Mouse (Mus musculus) gastrocnemius, postnatal 4 days (tissue): ENCODE results near the gene Lpar3. TPM values are rescaled to one million over a fixed set of nuclear protein-coding genes. Genes with fewer than 3 reads are reported as not detected.
"Not testable (repeated sequence)": the region's sequence is repeated elsewhere in the genome, so short reads cannot be mapped to it uniquely, and the experiment has no call there.

Source experiments
- DNase-seq, 2 experiments: peaks; one replicate each; pipeline ENCODE4 v3.0.0; 2021 to 2022; ENCODE audit warnings: low spot score in 2 of 2, mixed read lengths in 2 of 2
- total RNA-seq, 2 experiments: library from RNA; stranded (reverse); gene quantifications; 2 replicates each; pipeline ENCODE4 v1.2.3; 2021

The Lpar3 gene
- total RNA-seq, 2 experiments from 2014 or later = 0.61 to 0.80 TPM

DNA sequence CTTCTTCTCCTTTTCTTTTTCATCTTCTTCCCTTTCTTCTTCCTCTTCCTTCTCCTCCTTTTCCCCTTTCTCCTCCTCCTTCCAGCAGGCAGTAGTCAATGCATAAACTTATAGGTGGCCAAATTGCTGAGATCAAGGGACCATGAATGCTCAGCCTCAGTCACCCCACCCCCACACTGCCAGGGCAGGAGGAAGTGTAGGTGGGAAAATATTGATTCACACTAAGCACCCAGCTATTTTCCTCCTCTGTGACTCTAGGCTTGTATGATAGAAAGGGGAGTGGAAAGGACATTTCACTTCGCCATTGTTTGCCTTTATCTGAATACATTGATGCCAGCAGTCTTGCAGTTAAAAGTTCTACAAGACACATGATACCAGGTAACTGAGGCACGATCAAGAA is 13.3 kb upstream of the Lpar3 start:
- no peak for DNase-seq

- not testable (repeated sequence) for DNase-seq
Measured at GRCm38 (mm10) chr3:146209759-146210158, 11.0 kb upstream of the Lpar3 start.

DNA sequence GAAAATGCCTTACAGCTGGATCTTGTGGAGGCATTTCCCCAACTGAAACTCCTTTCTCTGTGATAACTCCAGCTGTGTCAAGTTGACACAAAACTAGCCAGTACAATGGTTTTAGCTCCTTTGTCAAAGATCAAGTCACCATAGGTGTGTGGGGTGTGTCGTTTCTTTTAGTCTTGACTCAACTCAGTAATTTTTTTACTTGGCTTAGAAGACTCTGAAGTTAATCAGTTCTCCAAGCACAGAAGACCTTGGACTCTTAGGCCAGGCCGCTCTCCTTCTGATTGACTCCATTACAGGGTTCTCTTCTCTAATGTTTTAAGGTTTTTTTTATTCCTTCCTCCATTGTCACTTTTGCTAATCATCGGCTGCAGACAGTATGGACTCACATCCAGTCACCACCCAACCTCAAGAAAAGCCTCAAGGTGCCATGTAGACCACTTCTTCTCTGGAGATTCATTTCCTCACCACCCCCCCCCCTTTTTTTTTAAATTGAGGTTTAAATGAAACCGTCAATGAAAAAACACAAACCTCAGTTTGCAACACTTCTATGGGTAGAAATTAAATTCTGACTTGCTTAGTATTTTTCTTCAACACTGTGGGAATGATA is 9.5 kb upstream of the Lpar3 start:
- DNase-seq = no peak

DNA sequence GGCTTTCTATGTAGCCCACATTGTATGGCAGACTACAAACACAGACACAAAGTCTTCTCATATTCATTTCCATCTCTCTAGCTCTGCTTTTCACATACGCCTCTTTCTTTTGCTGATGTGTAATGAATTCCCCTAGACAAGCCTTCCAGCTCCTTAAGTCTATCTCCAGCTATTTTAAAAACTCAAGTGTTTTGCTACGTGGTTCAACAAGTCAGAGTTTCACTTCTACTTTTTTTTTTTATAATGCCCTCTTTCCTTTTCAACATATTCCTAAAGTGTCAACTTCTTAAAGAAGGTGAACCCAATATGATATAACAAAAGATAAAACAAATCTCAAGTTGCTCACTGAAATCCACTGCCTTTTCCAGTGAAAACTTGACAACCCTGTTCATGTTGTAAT is 8.8 kb upstream of the Lpar3 start:
- no peak for DNase-seq

DNA sequence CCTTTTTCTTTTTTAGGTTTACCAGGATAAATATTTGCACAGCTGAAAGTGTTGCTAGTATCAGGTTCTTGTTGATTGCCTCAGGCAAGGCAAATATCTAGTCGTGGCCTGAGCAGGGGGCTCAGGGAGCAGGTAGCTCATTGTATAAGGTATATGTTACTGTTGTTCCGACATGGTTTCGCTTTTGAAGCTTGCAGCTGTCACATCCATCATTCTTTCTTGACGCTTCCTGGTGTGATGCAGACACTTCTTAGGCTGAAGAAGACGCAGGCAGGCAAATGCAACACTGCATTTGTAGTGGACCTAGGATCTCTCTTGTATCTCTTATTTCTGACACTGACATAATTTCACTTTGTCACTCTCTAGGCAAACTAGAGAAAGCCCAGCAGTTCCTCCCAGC is 7.4 kb upstream of the Lpar3 start:
- DNase-seq = no peak

- DNase-seq = no peak
Measured at GRCm38 (mm10) chr3:146216561-146216960, 4.2 kb upstream of the Lpar3 start.

DNA sequence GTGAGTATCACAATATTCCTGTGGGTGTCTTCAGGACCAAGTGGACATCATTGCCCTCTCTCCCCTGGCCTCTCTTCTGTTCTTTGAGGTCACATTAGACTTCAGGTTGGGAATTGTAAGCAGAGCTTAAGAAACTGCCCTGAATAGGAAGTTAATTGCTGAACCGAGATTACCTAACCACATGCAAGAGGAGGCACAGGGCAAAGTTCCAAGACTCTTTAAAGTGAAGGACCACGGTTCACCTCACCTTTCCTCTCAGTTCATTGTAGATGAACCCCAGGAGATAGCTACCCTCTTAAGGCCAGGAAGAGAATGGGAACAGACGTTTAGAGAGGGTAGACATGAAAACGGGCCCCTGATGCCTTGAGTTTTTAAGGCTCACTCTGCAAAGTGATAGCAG is 3.5 kb downstream of the Lpar3 start:
- no peak for DNase-seq

DNA sequence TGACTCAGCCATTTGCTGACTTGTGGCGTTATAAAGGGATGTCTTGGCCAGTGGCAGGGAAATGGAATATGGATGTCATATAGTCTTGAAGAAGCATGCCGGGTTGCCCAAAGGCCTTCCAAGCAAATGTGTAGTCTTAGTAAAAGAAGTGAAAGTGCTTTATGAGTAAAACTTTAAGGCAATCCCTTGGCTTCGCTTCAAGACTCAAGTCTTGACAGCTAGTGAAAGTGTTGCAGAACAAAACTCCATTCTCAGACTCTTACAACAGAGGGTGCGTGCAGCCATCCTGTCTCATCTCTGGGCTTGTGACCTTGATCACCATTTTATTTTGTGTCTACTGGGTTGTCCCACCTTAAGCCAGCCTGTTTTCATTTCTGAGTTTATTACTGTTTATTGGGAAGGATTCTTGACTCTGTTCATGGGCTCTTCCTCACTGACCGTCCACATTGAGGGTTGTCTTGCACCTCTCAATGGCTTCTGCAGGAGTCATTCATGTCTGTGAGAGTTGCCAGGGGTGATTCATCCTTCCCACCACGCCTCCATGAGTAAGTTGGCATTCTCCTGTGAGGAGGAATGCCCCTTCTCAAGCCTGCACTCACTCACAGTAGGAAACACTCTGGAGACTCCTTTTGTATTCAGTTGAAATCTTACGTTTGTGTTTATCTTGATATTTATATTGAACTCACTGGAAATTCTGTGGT is 4.4 kb downstream of the Lpar3 start:
- DNase-seq = no peak

GRCm38 (mm10) chr3:146227427-146227826 is 6.7 kb downstream of the Lpar3 start:
- no peak for DNase-seq

DNA sequence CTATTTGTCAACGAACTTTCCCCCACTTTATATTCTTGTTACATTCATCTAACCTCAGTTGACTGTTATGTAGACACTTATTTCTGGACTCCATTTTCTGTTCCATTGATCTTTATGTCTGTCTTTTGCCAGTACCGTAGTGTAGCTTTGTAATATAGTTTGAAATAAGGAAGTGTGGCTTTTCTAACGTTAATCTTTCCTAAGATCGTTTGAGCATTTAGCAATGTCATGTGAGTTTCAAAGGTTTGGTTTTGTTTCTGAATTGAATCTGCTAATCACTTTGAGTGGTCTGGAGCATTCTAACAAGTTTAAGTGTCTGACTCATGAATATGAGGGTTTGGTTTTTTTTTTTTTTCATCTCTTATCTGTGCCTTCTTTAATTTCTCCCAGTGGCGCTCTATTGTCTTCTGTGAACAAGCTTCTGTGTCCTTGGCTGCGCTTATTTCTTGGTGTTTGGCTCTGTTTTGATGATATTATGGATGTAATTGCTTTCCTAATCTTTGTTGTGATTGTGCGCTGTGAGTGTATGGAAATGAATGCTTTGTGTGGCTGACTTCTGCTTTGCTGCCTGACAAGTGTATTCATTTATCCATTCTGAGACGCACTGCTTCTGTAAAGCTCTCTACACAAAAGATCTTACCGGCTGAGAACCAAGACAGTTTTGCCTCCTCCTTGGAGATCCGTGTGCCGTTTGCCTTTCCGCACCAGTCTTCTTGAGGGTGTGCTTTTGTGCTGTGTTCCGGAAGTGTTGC is 8.0 kb downstream of the Lpar3 start:
- no peak for DNase-seq

GRCm38 (mm10) chr3:146232708-146233107 is 11.9 kb downstream of the Lpar3 start:
- DNase-seq = no peak

- DNase-seq = no peak
Measured at GRCm38 (mm10) chr3:146233741-146234140, 13.0 kb downstream of the Lpar3 start.

- DNase-seq = no peak
Measured at GRCm38 (mm10) chr3:146234530-146234929, 13.8 kb downstream of the Lpar3 start.

DNA sequence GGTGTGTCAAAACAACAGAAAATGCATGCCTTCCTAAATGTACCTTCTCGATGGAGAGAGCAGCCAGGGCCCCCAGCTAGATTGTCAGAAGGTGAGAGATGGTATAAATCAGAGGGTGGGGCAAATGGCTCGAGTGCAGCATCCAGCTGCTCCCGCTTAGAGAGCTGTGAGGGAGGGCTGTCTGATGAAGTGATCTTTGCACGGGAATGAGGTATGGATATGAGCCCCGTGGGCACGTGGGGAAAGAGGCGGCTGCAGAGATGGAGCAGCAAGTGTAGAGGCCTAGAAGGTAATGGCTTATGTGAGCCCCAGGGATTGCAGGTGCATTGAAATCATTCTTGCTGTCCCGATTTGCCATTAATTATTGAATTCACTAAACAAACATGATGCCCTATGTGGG is 15.5 kb downstream of the Lpar3 start:
- no peak for DNase-seq

DNA sequence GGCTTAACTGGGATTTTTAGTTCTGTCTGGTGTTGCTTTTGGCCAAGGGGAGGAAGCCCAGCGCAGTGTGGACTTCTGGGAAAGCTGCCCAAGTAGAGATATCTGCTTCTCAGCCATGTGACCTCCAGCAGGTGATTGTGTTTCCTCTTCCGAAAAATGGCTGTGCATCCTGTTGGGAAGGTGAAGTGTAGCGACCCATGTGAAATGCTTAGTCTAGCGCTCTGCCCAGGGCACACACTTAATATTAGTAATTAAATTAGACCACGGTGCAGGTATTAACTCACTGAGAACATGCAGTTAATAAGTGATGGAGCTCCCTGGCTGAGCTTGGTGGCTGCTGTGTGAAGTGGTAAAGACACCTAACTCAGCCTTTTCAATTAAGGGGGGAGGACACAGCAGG is 16.9 kb downstream of the Lpar3 start:
- DNase-seq = no peak

- no peak for DNase-seq
Measured at GRCm38 (mm10) chr3:146244630-146245029, 23.9 kb downstream of the Lpar3 start.

DNA sequence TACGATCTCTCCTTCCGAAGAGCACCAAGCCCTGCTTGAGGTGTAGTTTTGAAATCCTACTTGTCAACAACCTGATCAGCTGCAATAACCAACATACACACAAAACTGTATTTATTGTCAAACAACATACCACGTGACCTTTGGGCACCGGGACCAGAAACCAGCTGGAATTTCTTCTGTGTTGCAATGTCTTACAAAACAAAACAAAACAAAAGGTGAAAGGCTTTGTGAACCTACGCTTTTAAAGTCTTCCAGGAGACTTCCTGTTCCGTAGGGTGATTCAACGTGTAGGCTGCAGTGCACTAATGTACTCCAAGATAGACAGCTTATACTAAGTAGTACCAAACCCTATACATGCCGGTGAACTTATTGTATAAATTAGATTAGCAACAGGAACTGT is 25.8 kb downstream of the Lpar3 start:
- no peak for DNase-seq

DNA sequence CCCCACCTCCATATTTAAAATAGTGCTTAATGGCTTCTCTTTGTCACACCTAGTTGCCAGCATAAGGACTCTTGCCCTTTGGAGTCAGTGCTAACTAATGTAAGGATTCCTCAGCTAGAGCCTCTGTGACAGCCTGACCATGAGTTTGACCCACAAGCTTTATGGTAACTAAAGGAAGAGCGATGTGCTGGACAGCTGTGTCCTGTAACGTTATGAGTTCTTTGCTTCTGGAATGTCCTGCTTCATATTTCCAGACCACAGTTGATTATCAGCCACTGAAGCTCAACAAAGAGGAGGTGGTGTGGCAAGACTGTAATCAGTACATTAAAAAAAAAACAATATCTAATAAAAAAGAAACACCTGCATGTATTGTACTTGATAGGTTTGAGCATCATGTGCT is 26.2 kb downstream of the Lpar3 start:
- DNase-seq = no peak

GRCm38 (mm10) chr3:146249895-146250294 is 29.1 kb downstream of the Lpar3 start:
- DNase-seq = no peak

GRCm38 (mm10) chr3:146251771-146252170 is 31.0 kb downstream of the Lpar3 start:
- DNase-seq = no peak

DNA sequence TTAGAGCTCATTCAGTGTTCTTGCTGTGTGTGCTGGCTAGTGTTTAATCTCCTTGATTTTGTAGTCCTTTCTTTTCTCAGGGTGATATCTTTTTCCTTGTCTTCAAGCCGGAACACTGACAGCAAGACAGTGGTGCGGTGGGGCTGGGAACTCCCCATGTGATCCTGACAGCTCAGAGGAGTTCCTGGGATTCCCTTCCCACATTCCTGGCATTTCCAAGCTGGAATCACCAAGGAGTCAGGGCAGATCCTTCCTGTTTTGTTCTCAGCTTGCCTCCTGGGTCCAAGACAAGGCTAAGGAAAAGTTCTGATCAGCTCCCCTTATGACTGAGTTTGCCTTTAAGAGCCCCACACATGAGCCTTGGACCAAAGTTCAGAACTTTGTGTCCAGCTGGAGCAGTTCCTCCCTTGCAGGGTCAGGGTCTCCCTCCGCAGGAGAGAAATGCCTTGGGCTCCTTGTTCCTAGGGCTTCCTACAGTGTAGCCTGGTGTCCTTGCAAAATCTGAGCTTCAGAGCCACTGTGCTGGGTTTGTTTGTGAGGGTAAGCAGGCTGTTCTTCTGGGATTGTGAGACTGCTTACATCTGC is 33.1 kb downstream of the Lpar3 start:
- no peak for DNase-seq

GRCm38 (mm10) chr3:146255123-146255522 is 34.4 kb downstream of the Lpar3 start:
- DNase-seq = no peak
